Mouse (Mus musculus): ENCODE data around the gene Gm10401. TPM values are rescaled to one million over a fixed set of nuclear protein-coding genes. Genes with fewer than 3 reads are reported as not detected.

Gm10401 gene
- total and polyA plus RNA-seq, 3 experiments, result 1.7 to 10.9 TPM; not detected in 1

DNA sequence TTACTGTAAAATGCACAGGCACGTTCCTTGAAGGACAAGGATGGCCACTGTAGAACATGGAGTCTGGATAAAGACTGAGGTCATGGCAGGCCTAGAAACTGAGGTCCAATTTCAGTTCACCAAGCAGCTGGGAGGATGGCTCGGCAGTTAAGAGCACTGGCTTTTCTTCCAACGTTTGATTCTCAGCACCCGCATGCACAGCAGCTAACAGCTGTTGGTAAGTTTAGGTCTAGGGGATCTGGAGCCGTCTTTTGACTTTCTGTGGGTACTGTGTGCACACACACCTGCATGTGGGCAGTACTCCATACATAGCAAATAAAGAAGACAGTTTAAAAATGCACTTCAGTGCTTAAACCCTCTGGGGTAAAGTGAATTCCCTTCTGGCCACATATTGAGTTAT lies 16.5 kb downstream of the Gm10401 start:
- Histone ChIP-seq H3K27me3 (replicated peaks) (no peaks in the 10 kb centered on the region), H3K9me3 (replicated peaks; ENCODE audit: low read length) (no peaks in the 10 kb centered on the region), H3K27ac (ENCODE audit: insufficient read depth, low read depth) (no peak overlapping the region), H3K4me3 (replicated peaks in 1 of 3; ENCODE audit: low read depth in 2 of 3, low read length in 2 of 3, poor library complexity in 1 of 3) (no peak overlapping the region), H3K4me2 (ENCODE audit: insufficient read depth, low read depth, poor library complexity, severe bottlenecking) (no peak overlapping the region), H3K4me1 (ENCODE audit: control insufficient read depth in 1 of 2, insufficient read depth in 2 of 2) (no peaks in the 10 kb centered on the region), H3K79me2 (replicated peaks; ENCODE audit: control insufficient read depth, extremely low read depth, insufficient read depth, poor library complexity, severe bottlenecking) (no peaks in the 10 kb centered on the region; the same call in 1 of the 2 replicates), H3K36me3 (replicated peaks in 1 of 2; ENCODE audit: control insufficient read depth in 1 of 2, insufficient read depth in 1 of 2, low read length in 1 of 2) (peaks cover 29 to 74% of the 10 kb centered on the region in 2 experiments), H3K9ac (ENCODE audit: insufficient read depth, low read depth) (no peak overlapping the region)
- no peak for TF ChIP-seq JUND (conservative IDR thresholded peaks at IDR 0.05; ENCODE audit: low read depth, low read length)
- no peak for TF ChIP-seq JUN (IDR thresholded peaks at IDR 0.05; ENCODE audit: insufficient read depth, low read depth, low read length)
- TF ChIP-seq ZKSCAN1 (IDR thresholded peaks at IDR 0.05; ENCODE audit: borderline replicate concordance, low read depth, low read length), result no peak
- no peak for TF ChIP-seq USF1 (IDR thresholded peaks at IDR 0.05; ENCODE audit: low read depth, low read length)
- TF ChIP-seq MEF2A (IDR thresholded peaks at IDR 0.05; ENCODE audit: borderline replicate concordance, low read depth, low read length), result no peak
- TF ChIP-seq MAFK (IDR thresholded peaks at IDR 0.05; ENCODE audit: insufficient replicate concordance, low read length), result no peak
- DNase-seq (ENCODE audit: extremely low read depth), result no peak
- in situ Hi-C loops (cut with MboI; ENCODE audit: low pct_ligation_motif_present, low pct_unique_long_range_greater_than_20kb, low sequenced_read_pairs), result no loop called here
- dilution Hi-C loops (cut with MboI; ENCODE audit: extremely low pct_ligation_motif_present, extremely low pct_unique_long_range_greater_than_20kb, low sequenced_read_pairs), result no loop called here

DNA sequence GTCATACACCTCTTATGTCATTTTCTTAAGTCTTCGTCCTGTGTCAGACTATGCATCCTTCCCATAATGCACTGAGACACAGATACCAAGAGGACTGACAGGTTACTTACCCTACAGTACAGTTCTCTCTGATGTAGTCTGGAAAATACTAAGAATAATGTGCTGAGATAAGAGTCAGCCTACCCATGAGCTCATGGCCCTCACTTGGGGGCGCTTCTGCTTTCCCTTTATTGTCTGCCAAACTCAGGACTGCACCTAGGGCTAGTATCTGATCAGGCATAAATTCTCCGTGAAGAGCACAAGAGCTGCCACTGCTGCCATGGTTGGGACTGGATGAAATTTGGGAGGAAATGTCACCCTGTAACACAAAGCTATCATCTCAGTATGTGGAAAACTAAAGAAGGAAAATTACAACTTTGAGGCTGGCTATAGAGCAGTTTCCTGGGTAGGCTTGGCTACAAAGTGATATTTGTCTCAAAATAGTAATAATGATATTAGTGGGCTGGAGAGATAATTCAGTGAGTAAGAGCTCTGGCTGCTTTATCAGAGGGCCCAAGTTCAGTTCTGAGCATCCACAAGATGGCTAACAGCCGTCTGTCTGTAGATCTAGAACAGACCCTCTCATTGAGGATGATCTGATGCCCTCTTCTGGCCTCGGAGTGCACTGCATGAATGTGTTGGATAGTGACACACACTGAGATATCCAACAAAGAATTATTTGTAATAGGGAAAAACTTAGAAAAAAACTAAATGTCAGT lies 21.8 kb downstream of the Gm10401 start:
- Histone ChIP-seq H3K9ac (ENCODE audit: insufficient read depth, low read depth) (no peak overlapping the region), H3K4me3 (replicated peaks in 1 of 3; ENCODE audit: low read depth in 2 of 3, low read length in 2 of 3, poor library complexity in 1 of 3) (no peak overlapping the region), H3K9me3 (replicated peaks; ENCODE audit: low read length) (no peaks in the 10 kb centered on the region), H3K27me3 (replicated peaks) (no peaks in the 10 kb centered on the region), H3K79me2 (replicated peaks; ENCODE audit: control insufficient read depth, extremely low read depth, insufficient read depth, poor library complexity, severe bottlenecking) (no peaks in the 10 kb centered on the region; the same call in 1 of the 2 replicates), H3K4me2 (ENCODE audit: insufficient read depth, low read depth, poor library complexity, severe bottlenecking) (no peak overlapping the region), H3K36me3 (replicated peaks in 1 of 2; ENCODE audit: control insufficient read depth in 1 of 2, insufficient read depth in 1 of 2, low read length in 1 of 2) (peaks cover 9 to 66% of the 10 kb centered on the region in 2 experiments), H3K4me1 (ENCODE audit: control insufficient read depth in 1 of 2, insufficient read depth in 2 of 2) (peaks cover 0 to 11% of the 10 kb centered on the region in 2 experiments; a peak in 2 of 4 replicates), H3K27ac (ENCODE audit: insufficient read depth, low read depth) (no peak overlapping the region)
- dilution Hi-C loops (cut with MboI; ENCODE audit: extremely low pct_ligation_motif_present, extremely low pct_unique_long_range_greater_than_20kb, low sequenced_read_pairs) (no loop called here), in situ Hi-C loops (cut with MboI; ENCODE audit: low pct_ligation_motif_present, low pct_unique_long_range_greater_than_20kb, low sequenced_read_pairs) (loop anchor here (5.0 kb wide), 1 partner anchor 99 kb away; no protein-coding TSS in a partner anchor)
- peak; percentile 71 for DNase-seq (ENCODE audit: extremely low read depth)
- TF ChIP-seq IRF4 (IDR thresholded peaks at IDR 0.05; ENCODE audit: low read depth, low read length) (no peak), CHD2 (IDR thresholded peaks at IDR 0.05; ENCODE audit: low read length) (no peak), SMC3 (IDR thresholded peaks at IDR 0.05; ENCODE audit: low read depth, low read length) (peak; percentile 81), CTCF (conservative IDR thresholded peaks at IDR 0.05 in 1 of 2, IDR thresholded peaks at IDR 0.05 in 1 of 2; ENCODE audit: low read depth in 2 of 2, low read length in 2 of 2) (peak; percentile 59 to 80), RAD21 (IDR thresholded peaks at IDR 0.05; ENCODE audit: low read depth, low read length) (peak; percentile 70), UBTF (IDR thresholded peaks at IDR 0.05; ENCODE audit: low read depth, low read length) (no peak), ZKSCAN1 (IDR thresholded peaks at IDR 0.05; ENCODE audit: borderline replicate concordance, low read depth, low read length) (no peak), POLR2AphosphoS2 (IDR thresholded peaks at IDR 0.05; ENCODE audit: low read depth, low read length) (no peak)
